Mouse (Mus musculus) left cerebral cortex, adult 8-10 months (tissue): ENCODE measurements around the gene Rasgrf2. TPM values are rescaled to one million over a fixed set of nuclear protein-coding genes. Genes with fewer than 3 reads are reported as not detected.

ENCODE experiments used
- DNase-seq, 2 experiments: peaks; one replicate each; pipeline ENCODE4 v3.0.0; 2022; ENCODE audit warnings: low spot score in 2 of 2
- total RNA-seq, 4 experiments: library from RNA; stranded (reverse); gene quantifications; 2 replicates each; pipeline ENCODE4 v1.2.4; 2022

Gene Rasgrf2
- total RNA-seq, 4 experiments from 2014 or later = 152 to 186 (median 172) TPM

- DNase-seq = peak in 1 of 2 experiments; percentile 40
These were observed 249.5 kb downstream of the Rasgrf2 start for GRCm38 (mm10) chr13:91881837-91882480.

- DNase-seq = no peak
These were observed 251.2 kb downstream of the Rasgrf2 start for GRCm38 (mm10) chr13:91880256-91880655.

GRCm38 (mm10) chr13:91877996-91878395, 253.5 kb downstream of the Rasgrf2 start:
- DNase-seq = no peak

GRCm38 (mm10) chr13:91877350-91877749, 254.1 kb downstream of the Rasgrf2 start:
- no peak for DNase-seq

DNA sequence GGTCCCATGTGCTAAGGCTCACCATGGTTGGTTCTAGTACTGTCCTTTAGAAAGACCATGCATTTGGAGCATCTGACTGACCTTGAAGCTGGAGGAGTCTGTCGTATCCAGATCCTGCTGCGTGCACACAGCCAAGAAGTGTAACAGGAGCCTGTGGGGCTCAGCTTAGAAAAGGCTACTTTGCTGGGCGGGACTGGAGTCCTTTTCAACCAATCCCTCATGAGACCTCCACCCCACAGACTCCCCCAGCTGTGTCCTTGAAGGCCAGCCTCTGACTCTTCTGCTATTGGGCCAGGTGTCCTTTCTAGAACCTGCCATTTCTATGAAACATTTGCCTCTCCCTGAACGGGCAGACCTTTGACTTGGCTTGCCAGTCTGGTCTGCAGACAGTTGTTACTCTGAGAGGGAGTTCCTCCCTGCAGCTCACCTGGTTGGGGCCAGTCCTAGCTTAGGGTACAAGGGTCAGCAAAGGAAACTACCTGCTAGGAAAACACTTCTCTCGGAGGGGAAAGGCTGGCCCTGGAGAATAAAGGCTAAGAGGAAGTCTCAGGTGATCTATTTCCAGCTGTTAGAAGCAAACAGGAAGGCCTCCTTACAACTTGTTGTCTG, 254.6 kb downstream of the Rasgrf2 start, which contains the start of gene Ckmt2:
Ckmt2 (minus strand) TSS at position 145 of the 609 bp plus-strand sequence.
- DNase-seq = no peak

DNA sequence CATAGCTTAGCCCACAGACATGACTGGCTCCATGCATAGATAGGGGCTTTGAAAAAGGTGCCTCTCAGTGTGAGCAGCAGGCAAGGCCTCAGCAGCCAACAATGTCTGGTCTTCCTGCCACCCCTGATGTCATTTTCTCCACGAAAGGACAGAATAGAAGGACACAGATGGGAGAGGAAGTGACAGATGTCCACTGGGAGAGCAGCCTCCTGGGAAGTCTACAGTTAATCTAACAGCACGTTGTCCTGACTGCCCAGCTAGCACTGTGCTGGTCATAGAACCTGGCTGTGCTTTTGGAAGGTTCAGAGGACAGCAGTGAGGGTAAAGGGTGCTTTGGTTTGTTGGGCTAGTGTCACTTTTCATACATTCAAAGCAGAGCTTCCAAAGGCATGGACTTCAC, 255.9 kb downstream of the Rasgrf2 start:
- no peak for DNase-seq

GRCm38 (mm10) chr13:91874565-91874964, 256.9 kb downstream of the Rasgrf2 start:
- DNase-seq = peak in 1 of 2 experiments; percentile 39

- no peak for DNase-seq
These were observed 257.6 kb downstream of the Rasgrf2 start for GRCm38 (mm10) chr13:91873734-91874329.

DNA sequence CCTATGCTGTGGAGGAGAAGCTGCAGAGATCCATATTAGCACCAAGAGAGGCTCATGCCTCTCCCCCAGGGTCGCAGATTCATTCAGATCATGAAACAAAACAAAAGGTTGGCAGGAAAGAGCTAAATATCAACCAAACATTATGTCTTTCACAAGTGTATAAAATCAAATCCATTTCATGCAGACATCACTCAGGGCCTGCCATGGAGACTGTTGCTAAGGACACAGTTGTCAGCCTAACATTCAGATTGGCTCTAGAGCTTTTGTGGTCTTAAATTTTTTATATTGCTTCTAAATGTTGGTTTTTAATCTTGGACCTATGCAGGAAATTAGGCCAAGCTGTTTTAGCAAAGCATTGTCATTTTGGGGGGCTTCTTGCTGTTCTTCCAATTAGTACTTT, 262.9 kb downstream of the Rasgrf2 start:
- DNase-seq = no peak

- DNase-seq = no peak
These were observed 272.6 kb downstream of the Rasgrf2 start for GRCm38 (mm10) chr13:91858835-91859234.

GRCm38 (mm10) chr13:91857427-91857826, 274.0 kb downstream of the Rasgrf2 start:
- DNase-seq = no peak

GRCm38 (mm10) chr13:91854412-91854811, 277.0 kb downstream of the Rasgrf2 start:
- no peak for DNase-seq

Other genes starting within 250 kb of the Rasgrf2 start
- gene Gm20379, start 174.3 kb upstream of the Rasgrf2 start, total RNA-seq = not detected
- 1 to 10 TPM; 1.4 to 2.0 (median 1.9) TPM for gene Dhfr, start 223.1 kb upstream of the Rasgrf2 start, total RNA-seq
- 10 to 100 TPM; 23.9 to 25.1 (median 24.6) TPM for gene Msh3, start 223.3 kb upstream of the Rasgrf2 start, total RNA-seq